Mouse (Mus musculus): ENCODE measurements around the gene Ace. TPM values are rescaled to one million over a fixed set of nuclear protein-coding genes. Genes with fewer than 3 reads are reported as not detected.

Gene Ace
- polyA plus RNA-seq, 1 experiment from 2014 or later, result 1.3 TPM

Other genes starting within 250 kb of the Ace start
- gene Cyb561, start 14.6 kb upstream of the Ace start, polyA plus RNA-seq (2016; fragmentation: Nextera tagmentation; extraction: Ambion mirVana), result 20.0 and 23.6 TPM in 2 replicates
- gene Ace3, start 26.7 kb downstream of the Ace start, polyA plus RNA-seq (2016; fragmentation: Nextera tagmentation; extraction: Ambion mirVana), result not detected in 2 replicates
- 0.52 and 0.61 TPM in 2 replicates for gene Kcnh6, start 40.2 kb downstream of the Ace start, polyA plus RNA-seq (2016; fragmentation: Nextera tagmentation; extraction: Ambion mirVana)
- 86.5 and 94.7 TPM in 2 replicates for gene Dcaf7, start 68.9 kb downstream of the Ace start, polyA plus RNA-seq (2016; fragmentation: Nextera tagmentation; extraction: Ambion mirVana)
- gene Taco1, start 98.1 kb downstream of the Ace start, polyA plus RNA-seq (2016; fragmentation: Nextera tagmentation; extraction: Ambion mirVana), result 10.4 and 14.0 TPM in 2 replicates
- gene Map3k3, start 116.7 kb downstream of the Ace start, polyA plus RNA-seq (2016; fragmentation: Nextera tagmentation; extraction: Ambion mirVana), result 21.7 and 23.5 TPM in 2 replicates
- gene Gm10840, start 192.9 kb downstream of the Ace start, polyA plus RNA-seq (2016; fragmentation: Nextera tagmentation; extraction: Ambion mirVana), result 0.67 TPM in 1 of 2 replicates, not detected in the other
- gene Limd2, start 192.9 kb downstream of the Ace start, polyA plus RNA-seq (2016; fragmentation: Nextera tagmentation; extraction: Ambion mirVana), result 366 and 418 TPM in 2 replicates
- gene Strada, start 234.2 kb downstream of the Ace start, polyA plus RNA-seq (2016; fragmentation: Nextera tagmentation; extraction: Ambion mirVana), result 37.8 and 46.0 TPM in 2 replicates
- 57.7 and 69.0 TPM in 2 replicates for gene Ccdc47, start 248.4 kb downstream of the Ace start, polyA plus RNA-seq (2016; fragmentation: Nextera tagmentation; extraction: Ambion mirVana)
- 85.6 and 98.1 TPM in 2 replicates for gene Ddx42, start 249.0 kb downstream of the Ace start, polyA plus RNA-seq (2016; fragmentation: Nextera tagmentation; extraction: Ambion mirVana)